Mouse (Mus musculus) limb, embryonic 12.5 days (tissue): ENCODE results near the gene Tln1. TPM values are rescaled to one million over a fixed set of nuclear protein-coding genes. Genes with fewer than 3 reads are reported as not detected.
A peak's percentile ranks its signal among the peaks of the same experiment; 100 is the strongest.

Experiments used
- ATAC-seq: fragments of 200-750 bp; cut with Nextera tagmentation; 2 replicates; pipeline ENCODE4 v1.8.0; 2017; ENCODE audit warnings: low read depth, moderate TSS enrichment; ENCODE audit not compliant: insufficient number of reproducible peaks, insufficient read depth, low FRiP score, low TSS enrichment
- H3K27ac ChIP-seq: fragments of 300-500 bp; sonication (generic); 2 replicates; pipeline ENCODE4 v1.5.1; 2016; ENCODE audit warnings: mild to moderate bottlenecking, moderate library complexity
- H3K27me3 ChIP-seq: fragments of 300-500 bp; sonication (generic); 2 replicates; pipeline ENCODE4 v1.6.1; 2016; ENCODE audit warnings: mild to moderate bottlenecking, moderate library complexity
- H3K36me3 ChIP-seq: fragments of 300-500 bp; sonication (generic); 2 replicates; pipeline ENCODE4 v1.6.1; 2016; ENCODE audit warnings: mild to moderate bottlenecking, moderate library complexity
- H3K4me1 ChIP-seq: fragments of 300-500 bp; sonication (generic); replicated peaks from 2 replicates; pipeline ENCODE4 v1.6.1; 2016
- H3K4me2 ChIP-seq: fragments of 300-500 bp; sonication (generic); 2 replicates; pipeline ENCODE4 v1.6.1; 2016; ENCODE audit warnings: mild to moderate bottlenecking, moderate library complexity
- H3K4me3 ChIP-seq: fragments of 300-500 bp; sonication (generic); replicated peaks from 2 replicates; pipeline ENCODE4 v1.5.1; 2016; ENCODE audit warnings: mild to moderate bottlenecking
- H3K9ac ChIP-seq: fragments of 300-500 bp; sonication (generic); replicated peaks from 2 replicates; pipeline ENCODE4 v1.6.1; 2016; ENCODE audit warnings: mild to moderate bottlenecking, moderate library complexity
- H3K9me3 ChIP-seq: fragments of 300-500 bp; sonication (generic); 2 replicates; pipeline ENCODE4 v1.6.1; 2016; ENCODE audit warnings: mild to moderate bottlenecking, moderate library complexity
- WGBS: fragments of 180-500 bp; shearing (Covaris S2); methylation state at CpG from one replicate; pipeline ENCODE4 v1.1.7; 2016; 5-methylcytosine and 5-hydroxymethylcytosine counted together
- polyA plus RNA-seq: library from polyadenylated mRNA; unstranded; fragments of >200 nt; fragmentation: Nextera tagmentation; extraction: Ambion mirVana; gene quantifications from 2 replicates; pipeline ENCODE4 v1.2.1, GENCODE M21; 2016

The Tln1 gene
- polyA plus RNA-seq, 1 experiment from 2014 or later = 62.2 TPM

DNA sequence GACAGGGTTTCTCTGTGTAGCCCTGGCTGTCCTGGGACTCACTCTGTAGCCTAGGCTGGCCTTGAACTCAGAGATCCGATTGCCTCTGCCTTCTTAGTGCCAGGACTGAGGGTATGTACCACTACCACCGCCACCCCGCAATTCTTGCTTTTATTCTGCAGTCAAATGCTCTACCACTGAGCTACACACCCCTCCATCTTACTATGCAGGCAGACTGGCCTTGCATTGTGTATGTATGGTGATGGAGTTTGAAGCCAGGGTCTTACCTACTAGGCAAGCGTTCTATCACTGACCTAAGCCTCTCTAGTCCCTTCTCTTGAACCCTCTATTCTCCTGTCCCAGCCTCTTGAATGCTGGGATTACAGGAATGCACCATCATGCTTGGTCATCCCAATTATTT is 49.2 kb downstream of the Tln1 start:
- Histone ChIP-seq H3K9ac (no peak overlapping the region), H3K27ac (no peak overlapping the region), H3K4me2 (no peak overlapping the region), H3K27me3 (peaks cover 6% of the 10 kb centered on the region), H3K9me3 (no peaks in the 10 kb centered on the region), H3K4me3 (no peak overlapping the region), H3K36me3 (peaks cover 10% of the 10 kb centered on the region; the same call in 1 of the 2 replicates), H3K4me1 (peaks cover 10% of the 10 kb centered on the region)
- 91% methylated on average over 4 of the region's 4 CpGs for WGBS
- ATAC-seq = no peak

DNA sequence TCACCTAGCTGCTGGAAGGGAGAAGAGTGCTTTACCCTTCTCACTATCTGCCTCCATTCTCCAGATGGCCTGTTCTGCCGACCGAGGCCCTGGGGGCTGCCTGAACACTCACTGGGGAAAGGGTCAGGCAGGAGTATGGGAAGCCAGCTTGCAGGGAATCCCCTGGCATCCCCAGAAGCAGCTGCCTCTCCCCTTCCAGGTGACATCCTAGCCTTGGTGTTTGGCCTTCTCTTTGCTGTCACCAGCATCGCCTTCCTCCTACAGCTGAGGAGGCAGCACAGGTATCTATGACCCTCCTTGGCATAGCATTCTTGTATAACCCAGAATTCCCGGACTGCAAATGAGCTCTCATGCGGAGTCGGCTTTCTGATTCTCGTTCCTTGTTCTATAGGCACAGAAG is 49.8 kb downstream of the Tln1 start:
- 66% methylated on average over 7 of the region's 7 CpGs for WGBS
- Histone ChIP-seq H3K36me3 (peaks cover 6% of the 10 kb centered on the region; the same call in 1 of the 2 replicates), H3K27ac (no peak overlapping the region), H3K4me2 (no peak overlapping the region), H3K9ac (no peak overlapping the region), H3K27me3 (peaks cover 4% of the 10 kb centered on the region), H3K4me3 (no peak overlapping the region), H3K9me3 (no peaks in the 10 kb centered on the region), H3K4me1 (peaks cover 17% of the 10 kb centered on the region)
- no peak for ATAC-seq

DNA sequence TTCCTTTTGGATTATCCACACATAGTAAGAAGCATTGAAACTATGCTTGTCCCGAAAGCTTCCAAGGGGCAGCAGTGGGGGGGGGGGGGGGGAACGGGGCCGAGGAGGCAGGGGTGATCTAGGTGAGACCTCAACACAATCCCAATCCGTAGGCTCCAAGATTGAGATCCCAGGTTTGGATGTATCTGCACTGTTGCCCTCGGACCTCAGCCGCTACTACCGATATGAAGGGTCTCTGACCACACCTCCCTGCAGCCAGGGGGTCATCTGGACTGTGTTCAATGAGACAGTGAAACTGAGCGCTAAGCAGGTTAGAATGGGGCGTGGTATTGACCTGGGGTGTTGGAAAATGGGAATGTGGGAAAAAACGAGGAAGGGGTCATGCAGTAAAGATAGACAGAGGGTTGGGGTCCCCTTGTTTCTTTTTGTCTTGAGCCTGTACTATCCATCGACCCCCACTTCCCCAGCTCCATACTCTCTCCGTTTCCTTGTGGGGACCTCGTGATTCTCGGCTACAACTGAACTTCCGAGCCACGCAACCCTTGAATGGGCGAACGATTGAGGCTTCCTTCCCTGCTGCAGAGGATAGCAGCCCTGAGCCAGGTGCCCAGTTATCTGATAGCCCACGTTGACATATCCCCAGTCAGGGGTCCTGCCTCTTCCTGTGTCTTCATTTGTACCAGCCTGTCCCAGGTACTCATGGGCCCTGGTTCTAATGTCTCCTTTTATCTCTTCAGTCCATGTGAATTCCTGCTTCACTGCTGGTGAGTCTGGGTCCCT is 50.6 kb downstream of the Tln1 start:
- H3K9ac ChIP-seq = no peak overlapping the region
- no peak overlapping the region for H3K4me3 ChIP-seq
- H3K4me1 ChIP-seq = peaks cover 20% of the 10 kb centered on the region
- peaks cover 12% of the 10 kb centered on the region for H3K27me3 ChIP-seq
- ATAC-seq = no peak
- H3K9me3 ChIP-seq = no peaks in the 10 kb centered on the region
- WGBS = 75% methylated on average over 19 of the region's 19 CpGs
- H3K27ac ChIP-seq = no peak overlapping the region
- peaks cover 6% of the 10 kb centered on the region; the same call in 1 of the 2 replicates for H3K36me3 ChIP-seq
- no peak overlapping the region for H3K4me2 ChIP-seq

DNA sequence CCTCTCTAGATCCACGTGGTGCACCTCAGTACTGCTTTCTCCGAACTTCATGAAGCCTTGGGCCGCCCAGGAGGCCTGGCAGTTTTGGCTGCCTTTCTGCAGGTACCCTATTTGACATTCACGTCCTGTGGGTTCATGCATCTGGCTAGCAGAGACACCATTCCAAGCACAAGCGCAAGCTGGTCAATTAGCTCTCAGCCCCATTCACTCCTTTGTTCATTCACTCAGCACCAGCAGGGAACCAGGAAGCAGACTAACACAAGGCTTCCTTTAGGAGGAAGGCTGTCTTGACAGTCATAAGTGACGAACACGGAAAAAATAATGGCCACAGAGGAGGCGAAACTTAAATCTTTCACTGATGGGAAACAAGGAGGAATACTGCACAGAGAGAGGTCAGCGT is 53.4 kb downstream of the Tln1 start:
- Histone ChIP-seq H3K27me3 (peaks cover 17% of the 10 kb centered on the region), H3K27ac (no peak overlapping the region; the same call in 1 of the 2 replicates), H3K9ac (peak overlapping the region; percentile 59), H3K4me1 (peaks cover 22% of the 10 kb centered on the region), H3K4me3 (peak overlapping the region; percentile 48), H3K36me3 (no peaks in the 10 kb centered on the region), H3K4me2 (peak overlapping the region; percentile 80), H3K9me3 (no peaks in the 10 kb centered on the region)
- 37% methylated on average over 9 of the region's 9 CpGs for WGBS
- no peak for ATAC-seq

DNA sequence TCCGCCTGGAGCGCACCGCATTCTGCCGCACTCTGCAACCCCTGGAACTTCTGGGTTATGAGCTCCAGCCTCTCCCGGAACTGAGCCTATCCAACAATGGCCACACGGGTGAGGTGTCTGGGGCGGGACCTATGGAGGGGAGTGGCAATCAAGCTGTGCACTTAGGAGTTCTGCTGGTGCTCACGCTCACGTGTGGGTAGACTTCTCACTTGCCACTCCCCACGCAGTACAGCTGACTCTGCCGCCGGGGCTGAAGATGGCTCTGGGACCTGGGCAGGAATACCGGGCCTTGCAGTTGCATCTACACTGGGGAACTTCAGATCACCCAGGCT is 53.9 kb downstream of the Tln1 start:
- Histone ChIP-seq H3K27me3 (peaks cover 17% of the 10 kb centered on the region), H3K4me3 (peak overlapping the region; percentile 48), H3K36me3 (no peaks in the 10 kb centered on the region), H3K9me3 (no peaks in the 10 kb centered on the region), H3K9ac (peak overlapping the region; percentile 59), H3K4me2 (peak overlapping the region; percentile 80), H3K4me1 (peaks cover 22% of the 10 kb centered on the region), H3K27ac (no peak overlapping the region)
- 7% methylated on average over 13 of the region's 13 CpGs for WGBS
- ATAC-seq = peak; percentile 65; the same call in 1 of the 2 replicates

DNA sequence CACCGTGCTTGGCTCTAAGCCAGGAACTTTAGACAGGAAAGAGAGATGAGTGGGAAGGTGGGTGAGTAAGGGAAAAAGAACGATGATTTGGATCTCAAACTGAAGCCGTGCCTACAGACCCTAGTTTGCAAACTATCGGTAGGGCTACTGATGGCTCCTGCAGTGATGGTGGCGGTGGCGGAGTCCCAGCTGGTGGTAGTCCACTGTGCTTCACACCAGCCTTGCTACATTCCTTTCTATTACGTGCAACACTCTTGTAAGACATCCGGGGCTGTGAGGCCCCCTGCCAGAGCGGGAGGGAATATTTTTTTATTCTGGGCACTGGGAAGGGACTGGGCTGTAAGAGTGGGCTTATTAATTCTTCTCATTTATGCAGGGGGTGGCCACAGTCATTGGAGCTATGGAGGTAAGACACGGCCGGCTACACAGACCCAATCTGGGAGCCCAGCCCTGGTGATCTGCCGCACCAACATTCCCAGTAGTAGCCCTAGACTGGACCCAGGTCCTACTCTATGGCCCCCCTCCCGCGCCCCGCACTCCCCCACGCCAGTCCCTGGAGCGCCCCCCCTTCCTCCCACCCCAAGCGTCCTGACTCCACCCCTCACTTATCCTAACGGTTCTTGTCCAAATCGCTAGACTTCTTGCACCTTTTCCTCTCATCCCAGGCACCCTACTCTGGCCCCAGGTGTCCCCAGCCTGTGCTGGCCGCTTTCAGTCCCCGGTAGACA is 54.4 kb downstream of the Tln1 start:
- ATAC-seq = peak; percentile 20; the same call in 1 of the 2 replicates
- Histone ChIP-seq H3K4me1 (peaks cover 22% of the 10 kb centered on the region), H3K4me3 (peak overlapping the region; percentile 48), H3K27me3 (peaks cover 17% of the 10 kb centered on the region), H3K9me3 (no peaks in the 10 kb centered on the region), H3K4me2 (peak overlapping the region; percentile 80), H3K36me3 (no peaks in the 10 kb centered on the region), H3K9ac (peak overlapping the region; percentile 59), H3K27ac (no peak overlapping the region)
- WGBS = 9% methylated on average over 22 of the region's 22 CpGs

DNA sequence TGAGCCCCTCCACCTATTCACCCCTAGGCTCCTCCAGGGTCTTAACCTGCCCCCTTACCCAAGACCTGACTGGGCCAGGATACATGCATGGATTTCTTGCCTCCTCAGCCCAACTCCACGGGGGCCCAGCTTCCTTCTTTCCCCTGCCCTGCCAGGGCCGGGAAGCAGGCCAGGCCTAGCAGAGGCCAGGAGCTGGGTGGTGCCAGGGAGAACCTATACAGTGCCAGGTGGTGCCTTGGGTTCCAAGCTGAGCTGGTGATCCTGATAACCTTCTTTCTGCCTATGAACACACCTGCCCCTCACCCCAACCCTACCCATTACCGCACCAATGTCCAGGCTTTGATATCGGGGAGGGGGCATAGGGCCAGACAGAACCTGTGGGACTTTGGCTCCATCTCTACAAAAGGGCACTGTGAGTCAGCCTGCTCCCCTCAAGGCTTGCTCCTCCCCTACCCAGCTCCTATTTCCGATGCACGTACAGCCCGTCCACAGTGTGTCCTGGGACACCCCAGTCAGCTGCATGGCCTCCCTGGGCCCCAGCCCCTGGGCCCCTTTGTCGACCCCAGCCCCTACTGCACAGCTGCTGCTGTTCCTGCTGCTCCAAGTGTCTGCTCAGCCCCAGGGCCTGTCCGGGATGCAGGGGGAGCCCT is 55.8 kb downstream of the Tln1 start, which contains the start of gene Car9:
Gene Car9 (plus strand): TSS at position 431 of the 650 bp plus-strand sequence.
- H3K9ac ChIP-seq = 0 out of 2 replicates have a peak within 1 kb of the TSS, but pooled peaks have one; percentile 59
- H3K36me3 ChIP-seq = no peaks in the 10 kb centered on the region
- no peak within 1 kb of the TSS for H3K27ac ChIP-seq
- peaks cover 22% of the 10 kb centered on the region for H3K4me1 ChIP-seq
- peak within 1 kb of the TSS; percentile 80 for H3K4me2 ChIP-seq
- 46% methylated on average over 9 of the region's 9 CpGs for WGBS
- peak within 1 kb of the TSS; percentile 48 for H3K4me3 ChIP-seq
- no peaks in the 10 kb centered on the region for H3K9me3 ChIP-seq
- H3K27me3 ChIP-seq = peaks cover 17% of the 10 kb centered on the region
- ATAC-seq = no peak

DNA sequence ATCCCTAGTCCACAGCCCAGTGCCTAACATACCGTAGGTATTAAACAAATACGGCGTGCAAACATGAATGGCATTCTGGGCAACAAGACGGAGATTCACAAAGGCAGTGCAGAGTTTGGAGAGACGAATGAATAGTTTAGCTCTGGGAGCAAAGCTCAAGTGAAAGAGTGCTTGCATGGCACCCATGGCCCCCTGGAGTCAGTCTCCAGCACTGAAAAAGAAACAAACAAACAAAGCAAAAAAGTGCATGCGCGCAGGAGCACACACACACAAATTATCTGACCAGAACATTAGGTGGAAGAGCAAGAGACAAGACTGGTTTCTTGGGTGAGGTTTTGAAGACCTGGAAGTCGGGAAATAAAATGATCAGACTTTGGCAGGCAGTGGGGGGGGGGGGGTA is 56.4 kb downstream of the Tln1 start:
- H3K36me3 ChIP-seq = no peaks in the 10 kb centered on the region
- H3K4me2 ChIP-seq = no peak overlapping the region
- H3K9me3 ChIP-seq = no peaks in the 10 kb centered on the region
- 88% methylated on average over 8 of the region's 8 CpGs for WGBS
- peaks cover 22% of the 10 kb centered on the region for H3K4me1 ChIP-seq
- H3K4me3 ChIP-seq = no peak overlapping the region
- no peak overlapping the region for H3K27ac ChIP-seq
- ATAC-seq = no peak
- no peak overlapping the region for H3K9ac ChIP-seq
- peaks cover 17% of the 10 kb centered on the region for H3K27me3 ChIP-seq

DNA sequence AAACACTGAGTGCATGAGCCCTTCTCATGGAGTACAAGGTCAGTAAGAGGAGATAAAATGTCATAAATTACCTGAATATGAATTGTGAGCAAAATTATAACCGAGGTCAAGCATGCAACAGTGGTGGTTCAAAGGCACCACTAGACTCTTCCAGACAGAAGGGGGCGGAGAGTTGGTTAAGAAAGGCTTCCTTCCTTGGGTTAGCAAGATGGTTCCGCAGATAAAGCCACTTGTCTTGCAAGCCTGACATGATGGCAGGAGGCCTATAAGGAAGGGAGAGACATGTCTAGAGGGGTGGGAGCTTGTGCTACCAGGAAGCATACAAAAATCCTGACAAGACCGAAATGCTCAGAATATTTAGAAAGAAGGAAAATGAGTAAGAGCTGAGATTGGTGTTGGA is 58.2 kb downstream of the Tln1 start:
- no peak overlapping the region for H3K4me3 ChIP-seq
- WGBS = 82% methylated on average over 4 of the region's 4 CpGs
- H3K27me3 ChIP-seq = peaks cover 17% of the 10 kb centered on the region
- ATAC-seq = no peak
- H3K4me1 ChIP-seq = peaks cover 20% of the 10 kb centered on the region
- no peaks in the 10 kb centered on the region for H3K9me3 ChIP-seq
- no peak overlapping the region for H3K9ac ChIP-seq
- H3K36me3 ChIP-seq = no peaks in the 10 kb centered on the region
- H3K27ac ChIP-seq = no peak overlapping the region
- no peak overlapping the region for H3K4me2 ChIP-seq

DNA sequence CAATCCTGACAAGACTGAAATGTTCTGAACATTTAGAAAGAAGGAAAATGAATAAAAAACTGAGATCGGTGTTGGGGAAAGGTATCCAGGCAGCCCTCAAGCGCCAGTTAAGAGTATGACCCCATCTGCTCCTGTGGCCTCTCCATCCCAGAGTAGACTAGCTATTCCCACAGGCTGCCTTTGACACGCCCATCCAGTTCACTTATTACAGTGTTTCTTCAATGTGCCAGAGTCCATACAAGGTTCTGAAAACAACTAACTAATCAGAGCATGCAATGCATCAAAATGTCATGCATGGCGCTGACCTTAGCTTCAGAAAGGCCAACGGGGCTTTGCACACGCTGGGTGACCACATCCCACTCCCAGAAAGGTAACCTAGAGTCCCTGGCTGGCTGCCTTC is 59.0 kb downstream of the Tln1 start:
- H3K4me2 ChIP-seq = no peak overlapping the region
- WGBS = 80% methylated on average over 6 of the region's 6 CpGs
- H3K9me3 ChIP-seq = no peaks in the 10 kb centered on the region
- H3K27me3 ChIP-seq = peaks cover 17% of the 10 kb centered on the region
- no peaks in the 10 kb centered on the region for H3K36me3 ChIP-seq
- H3K27ac ChIP-seq = no peak overlapping the region
- ATAC-seq = no peak
- H3K9ac ChIP-seq = no peak overlapping the region
- no peak overlapping the region for H3K4me3 ChIP-seq
- peaks cover 19% of the 10 kb centered on the region for H3K4me1 ChIP-seq

DNA sequence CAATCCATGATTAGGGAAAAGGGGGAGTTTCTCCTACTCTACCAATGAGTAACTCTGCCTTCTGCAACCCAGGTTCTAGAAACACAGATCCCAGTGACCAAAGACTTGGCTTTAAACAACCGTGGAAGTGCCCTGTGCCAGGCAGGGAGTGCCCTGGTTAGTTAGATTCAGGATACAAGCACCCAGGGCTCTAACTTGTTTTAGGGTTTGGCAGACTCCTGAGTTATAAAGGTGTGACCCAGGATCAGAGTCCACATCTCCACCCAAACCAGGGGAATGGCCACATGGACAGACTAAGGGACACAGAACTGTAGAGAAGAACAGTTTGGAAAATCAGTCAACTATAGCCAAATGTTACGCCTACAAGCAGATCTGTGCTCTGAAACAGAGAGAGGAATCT is 59.5 kb downstream of the Tln1 start:
- Histone ChIP-seq H3K9ac (no peak overlapping the region), H3K27ac (no peak overlapping the region), H3K4me2 (no peak overlapping the region), H3K9me3 (no peaks in the 10 kb centered on the region), H3K36me3 (peaks cover 1% of the 10 kb centered on the region; the same call in 1 of the 2 replicates), H3K4me3 (no peak overlapping the region), H3K4me1 (peaks cover 21% of the 10 kb centered on the region), H3K27me3 (peaks cover 17% of the 10 kb centered on the region)
- WGBS = 79% methylated on average over 2 of the region's 2 CpGs
- no peak for ATAC-seq
